Mouse (Mus musculus) cerebellum, adult 2 months (tissue): ENCODE results near the gene Mau2. TPM values are rescaled to one million over a fixed set of nuclear protein-coding genes. Genes with fewer than 3 reads are reported as not detected.
A peak's percentile ranks its signal among the peaks of the same experiment; 100 is the strongest.
"Not testable (repeated sequence)": the region's sequence is repeated elsewhere in the genome, so short reads cannot be mapped to it uniquely, and the experiment has no call there.

Experiments
- DNase-seq, 2 experiments: peaks; one replicate each; pipeline ENCODE4 v3.0.0; 2021
- H3K27ac ChIP-seq: fragments of 200-500 bp; 2 replicates; pipeline ENCODE4 v1.5.1; 2012; ENCODE audit warnings: low read length, control low read depth, inconsistent platforms; ENCODE audit not compliant: insufficient read depth
- H3K27me3 ChIP-seq: fragments of 200-500 bp; 2 replicates; pipeline ENCODE4 v1.6.1; 2012; ENCODE audit warnings: inconsistent platforms, mild to moderate bottlenecking, low read length, moderate library complexity; ENCODE audit not compliant: control insufficient read depth, insufficient read depth
- H3K4me1 ChIP-seq: fragments of 200-500 bp; 2 replicates; pipeline ENCODE4 v1.6.1; 2011; ENCODE audit warnings: low read length; ENCODE audit not compliant: control insufficient read depth, insufficient read depth
- H3K4me3 ChIP-seq: fragments of 200-500 bp; replicated peaks from 2 replicates; pipeline ENCODE3; 2011; ENCODE audit warnings: mild to moderate bottlenecking, low read depth, low read length, control low read depth; ENCODE audit not compliant: insufficient read depth
- CTCF ChIP-seq: fragments of 200-500 bp; IDR thresholded peaks from 2 replicates; pipeline ENCODE4 v1.5.1; 2011; ENCODE audit warnings: low read depth, mild to moderate bottlenecking, control low read depth, low read length, moderate library complexity, borderline replicate concordance; ENCODE audit not compliant: insufficient read depth
- POLR2A ChIP-seq: fragments of 200-500 bp; IDR thresholded peaks from 2 replicates; pipeline ENCODE4 v1.6.1; 2011; ENCODE audit warnings: low read length, control low read depth, borderline replicate concordance; ENCODE audit not compliant: insufficient read depth
- WGBS: fragments of 180-500 bp; shearing (Covaris S2); methylation state at CpG from one replicate; pipeline ENCODE4 v1.1.7; 2018; 5-methylcytosine and 5-hydroxymethylcytosine counted together
- polyA plus RNA-seq: library from polyadenylated mRNA; depleted of rRNA; stranded (reverse); fragments of >200 nt; gene quantifications from 2 replicates; pipeline ENCODE4 v1.2.3, GENCODE M21; 2012

Gene Mau2
- polyA plus RNA-seq, 1 experiment: 90.1 TPM

DNA sequence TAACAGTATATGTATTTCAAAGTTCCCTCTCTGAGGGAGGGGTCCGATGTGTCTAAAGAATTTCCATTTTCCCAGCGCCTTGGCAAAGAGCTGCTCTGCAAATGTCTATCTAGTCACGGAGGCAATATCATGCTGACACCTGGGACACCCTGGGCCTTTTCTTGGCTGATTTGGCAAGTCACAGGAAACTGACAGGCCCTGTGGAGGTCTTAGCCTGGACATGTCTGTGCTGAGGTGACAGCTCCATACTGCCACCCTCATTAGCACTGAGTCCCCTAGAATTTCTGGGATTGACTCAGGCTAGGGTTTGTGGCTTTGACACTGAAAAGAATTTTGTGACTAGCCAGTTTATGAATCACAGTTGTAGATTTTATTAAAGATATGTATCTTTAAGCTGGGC lies 30.2 kb downstream of the Mau2 start:
- Histone ChIP-seq H3K27me3 (no peaks in the 10 kb centered on the region), H3K4me1 (no peaks in the 10 kb centered on the region), H3K4me3 (no peak overlapping the region), H3K27ac (no peak overlapping the region)
- TF ChIP-seq POLR2A: no peak
- no peak for TF ChIP-seq CTCF
- 55% methylated on average over 3 of the region's 3 CpGs for WGBS
- peak in 1 of 2 experiments; percentile 10 for DNase-seq

DNA sequence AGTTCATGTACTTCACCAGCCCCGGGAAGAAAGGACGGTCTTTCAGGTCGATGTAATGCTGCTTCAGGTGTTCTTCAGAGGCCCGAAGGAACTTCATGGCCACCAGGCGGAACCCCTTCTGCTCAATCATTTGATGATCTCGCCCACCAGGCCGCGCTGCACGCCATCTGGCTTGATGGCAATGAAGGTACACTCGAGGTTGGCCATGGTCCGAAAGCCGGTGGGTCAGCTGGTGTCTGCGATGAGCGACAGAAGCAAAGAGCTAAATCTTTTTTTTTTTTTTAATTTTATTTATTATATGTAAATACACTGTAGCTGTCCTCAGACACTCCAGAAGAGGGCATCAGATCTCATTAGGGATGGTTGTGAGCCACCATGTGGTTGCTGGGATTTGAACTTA lies 31.7 kb downstream of the Mau2 start:
- 79% methylated on average over 14 of the region's 14 CpGs for WGBS
- not testable (repeated sequence) for H3K27ac ChIP-seq

DNA sequence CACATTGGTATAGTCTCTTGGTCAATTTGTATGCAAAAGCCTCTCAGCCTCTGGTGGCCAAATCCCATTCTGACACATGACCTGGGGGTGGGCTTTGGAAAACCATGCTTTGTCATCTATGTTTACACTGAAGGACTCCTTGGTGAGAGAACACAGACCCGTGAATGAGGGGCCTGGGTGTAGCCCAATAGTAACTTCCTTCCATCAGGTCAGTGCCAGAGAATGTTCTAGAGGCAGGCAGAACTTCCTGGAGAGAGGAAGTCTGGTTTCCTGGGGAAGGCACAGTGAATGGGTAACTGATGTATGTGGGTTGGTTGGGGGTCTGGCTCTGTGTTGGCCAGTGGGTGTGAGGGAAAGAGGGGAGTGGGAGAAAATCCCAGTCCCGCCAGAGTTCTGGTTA lies 37.4 kb downstream of the Mau2 start:
- Histone ChIP-seq H3K4me3 (no peak overlapping the region), H3K27ac (no peak overlapping the region), H3K27me3 (no peaks in the 10 kb centered on the region), H3K4me1 (peaks cover 2% of the 10 kb centered on the region; the same call in 1 of the 2 replicates)
- no peak for TF ChIP-seq POLR2A
- no peak for TF ChIP-seq CTCF
- WGBS: 56% methylated on average over 2 of the region's 2 CpGs
- no peak for DNase-seq

More for the DNA sequence above, 31.7 kb downstream of the Mau2 start:
- H3K27me3 ChIP-seq, H3K4me1 ChIP-seq, DNase-seq, H3K4me3 ChIP-seq: not testable (repeated sequence)

DNA sequence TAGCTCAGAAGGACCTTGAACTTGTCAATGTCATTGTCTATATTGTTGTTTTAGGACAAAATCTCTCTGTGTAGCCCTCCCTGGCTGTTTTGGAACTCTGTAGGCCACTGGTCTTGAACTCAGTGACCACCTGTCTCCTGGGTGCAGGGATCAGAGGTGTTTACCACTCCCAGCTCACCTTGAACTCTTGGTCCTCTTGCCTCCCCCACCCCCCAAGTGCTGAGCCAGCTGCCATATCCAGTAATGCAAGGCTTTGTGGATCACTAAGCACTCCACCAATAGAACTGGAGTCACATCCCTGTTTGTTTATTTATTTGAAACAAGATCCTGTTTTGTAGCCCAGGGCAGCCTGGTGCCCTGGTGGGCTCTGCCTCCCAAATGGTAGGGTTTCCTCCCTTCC lies 38.2 kb downstream of the Mau2 start:
- no peaks in the 10 kb centered on the region for H3K27me3 ChIP-seq
- DNase-seq: no peak
- peaks cover 2% of the 10 kb centered on the region; the same call in 1 of the 2 replicates for H3K4me1 ChIP-seq
- H3K27ac ChIP-seq: no peak overlapping the region
- H3K4me3 ChIP-seq: no peak overlapping the region
- TF ChIP-seq POLR2A: no peak
- no peak for TF ChIP-seq CTCF

DNA sequence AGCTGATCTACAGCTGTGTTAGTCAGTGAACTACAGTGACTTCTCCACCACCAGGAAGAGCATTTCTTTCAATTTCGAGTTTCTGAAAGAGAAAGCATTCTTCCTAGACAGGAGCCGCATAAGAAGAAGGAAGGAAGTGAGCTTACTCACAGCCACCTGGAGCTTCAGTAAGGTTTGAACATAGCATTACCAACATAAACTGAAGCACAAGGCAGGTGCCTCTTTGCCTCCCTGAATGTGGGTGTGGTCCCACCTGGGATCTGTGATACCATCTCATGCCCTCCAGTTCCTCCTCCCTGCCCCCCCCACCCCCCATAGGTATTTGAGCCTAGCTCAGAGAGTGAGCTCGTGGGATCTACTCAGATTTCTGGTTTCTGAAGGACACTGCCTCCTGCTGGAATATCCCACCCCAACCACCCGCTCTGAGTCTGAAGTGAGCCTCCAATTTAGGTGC lies 39.3 kb downstream of the Mau2 start:
- Histone ChIP-seq H3K4me1 (peaks cover 2% of the 10 kb centered on the region; the same call in 1 of the 2 replicates), H3K4me3 (no peak overlapping the region), H3K27me3 (no peaks in the 10 kb centered on the region), H3K27ac (no peak overlapping the region)
- no peak for TF ChIP-seq CTCF
- TF ChIP-seq POLR2A: no peak
- no peak for DNase-seq
- WGBS: 71% methylated on average over 4 of the region's 4 CpGs

DNA sequence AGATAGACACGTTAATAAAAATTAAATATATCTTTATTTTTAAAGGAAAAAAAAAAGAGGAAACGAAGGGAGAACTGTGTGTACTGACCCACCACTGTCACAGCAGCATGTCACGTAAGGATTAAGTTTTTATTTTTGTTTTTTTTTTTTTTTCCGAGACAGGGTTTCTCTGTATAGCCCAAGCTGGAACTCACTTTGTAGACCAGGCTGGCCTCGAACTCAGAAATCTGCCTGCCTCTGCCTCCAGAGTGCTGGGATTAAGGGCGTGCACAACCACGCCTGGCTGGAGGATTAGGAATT lies 40.7 kb downstream of the Mau2 start:
- H3K27me3 ChIP-seq, H3K27ac ChIP-seq, DNase-seq, H3K4me3 ChIP-seq, H3K4me1 ChIP-seq: not testable (repeated sequence)
- WGBS: 46% methylated on average over 7 of the region's 7 CpGs

DNA sequence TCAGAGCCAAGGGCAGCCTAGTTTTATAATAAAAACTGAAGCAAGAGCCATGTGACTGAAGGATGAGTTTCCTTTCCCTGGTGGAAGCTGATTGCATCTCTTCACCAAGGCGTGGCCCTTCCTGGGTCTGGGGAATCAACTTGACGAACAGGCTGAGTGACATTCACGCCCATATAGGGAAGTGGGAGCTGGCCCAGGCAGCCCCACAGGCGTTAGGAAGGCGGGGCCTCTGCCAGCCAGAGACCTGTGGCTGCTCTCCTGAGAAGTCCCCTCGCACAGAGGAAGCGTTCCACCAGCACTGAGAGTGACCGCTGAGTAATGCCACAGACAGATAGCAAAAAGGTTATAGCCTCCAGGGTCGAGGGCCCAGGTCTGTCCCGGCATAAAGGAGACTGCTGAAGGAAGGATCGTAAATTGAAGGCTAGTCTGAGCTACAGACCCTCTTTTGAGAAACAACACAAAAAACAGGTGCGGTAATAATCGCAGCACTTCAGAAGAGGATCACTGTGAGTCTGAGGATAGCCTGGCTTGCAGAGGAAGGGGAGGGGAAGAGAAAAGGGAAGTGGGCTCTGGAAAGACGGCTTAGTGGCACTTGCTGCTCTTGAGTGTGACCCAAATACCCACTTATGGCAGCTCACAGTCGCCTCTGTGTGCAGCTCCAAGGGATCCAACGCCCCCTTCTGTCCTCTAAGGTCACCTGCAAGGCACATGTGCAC lies 41.2 kb downstream of the Mau2 start:
- Histone ChIP-seq H3K27me3 (no peaks in the 10 kb centered on the region), H3K27ac (no peak overlapping the region), H3K4me3 (no peak overlapping the region), H3K4me1 (peaks cover 2% of the 10 kb centered on the region; the same call in 1 of the 2 replicates)
- 10% methylated on average over 16 of the region's 16 CpGs for WGBS
- peak; percentile 72 for TF ChIP-seq CTCF
- no peak for TF ChIP-seq POLR2A
- DNase-seq: peak; percentile 37 to 48

DNA sequence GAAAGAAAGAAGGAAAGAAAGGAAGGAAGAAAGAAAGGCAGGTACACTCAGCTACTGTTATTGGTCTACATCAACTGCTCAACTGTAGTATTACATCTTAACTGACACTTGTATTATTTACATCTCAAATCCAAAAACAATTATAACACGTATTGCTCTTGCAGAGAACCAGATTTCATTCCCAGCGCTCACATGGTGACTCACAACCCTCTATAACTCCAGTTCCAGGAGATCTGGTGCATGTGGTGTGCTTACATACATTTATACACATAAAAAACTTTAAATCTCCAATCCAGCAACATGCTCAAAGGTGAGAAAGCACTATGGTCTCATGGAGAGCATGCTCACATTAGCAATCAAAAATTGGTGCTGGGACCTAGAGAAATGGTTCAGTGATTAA lies 42.3 kb downstream of the Mau2 start:
- 89% methylated on average over 2 of the region's 2 CpGs for WGBS
- TF ChIP-seq POLR2A: no peak
- no peak for TF ChIP-seq CTCF

DNA sequence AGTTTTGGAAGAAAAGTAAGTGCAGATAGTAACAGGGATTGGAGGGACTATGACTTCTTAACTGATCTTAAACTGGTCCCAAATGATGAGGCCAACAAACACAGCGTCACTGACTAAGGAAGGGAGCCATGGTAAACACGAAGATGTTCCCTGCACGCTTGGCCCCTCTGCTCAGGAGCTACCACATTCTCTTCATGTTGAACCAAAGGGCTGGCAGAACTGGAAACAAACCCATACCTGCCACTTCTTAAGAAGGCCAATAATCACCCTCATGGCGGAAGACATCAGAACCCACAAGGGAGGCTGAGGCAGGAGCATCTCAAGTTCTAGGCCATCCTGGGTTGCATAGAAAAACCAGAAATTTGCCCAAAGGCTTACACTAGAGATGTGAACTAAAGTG lies 43.3 kb downstream of the Mau2 start:
- WGBS: 90% methylated on average over 4 of the region's 4 CpGs
- peaks cover 2% of the 10 kb centered on the region; the same call in 1 of the 2 replicates for H3K4me1 ChIP-seq
- DNase-seq: no peak
- no peak overlapping the region for H3K4me3 ChIP-seq
- no peak overlapping the region for H3K27ac ChIP-seq
- no peaks in the 10 kb centered on the region for H3K27me3 ChIP-seq
- TF ChIP-seq POLR2A (no peak), CTCF (no peak)

More for the DNA sequence above, 42.3 kb downstream of the Mau2 start:
- H3K27ac ChIP-seq: no peak overlapping the region
- peaks cover 2% of the 10 kb centered on the region; the same call in 1 of the 2 replicates for H3K4me1 ChIP-seq
- no peak for DNase-seq
- H3K27me3 ChIP-seq: no peaks in the 10 kb centered on the region
- H3K4me3 ChIP-seq: no peak overlapping the region
